Mouse (Mus musculus): ENCODE results near the gene Mrpl35.
A peak's percentile ranks its signal among the peaks of the same experiment; 100 is the strongest.

Gene Mrpl35

DNA sequence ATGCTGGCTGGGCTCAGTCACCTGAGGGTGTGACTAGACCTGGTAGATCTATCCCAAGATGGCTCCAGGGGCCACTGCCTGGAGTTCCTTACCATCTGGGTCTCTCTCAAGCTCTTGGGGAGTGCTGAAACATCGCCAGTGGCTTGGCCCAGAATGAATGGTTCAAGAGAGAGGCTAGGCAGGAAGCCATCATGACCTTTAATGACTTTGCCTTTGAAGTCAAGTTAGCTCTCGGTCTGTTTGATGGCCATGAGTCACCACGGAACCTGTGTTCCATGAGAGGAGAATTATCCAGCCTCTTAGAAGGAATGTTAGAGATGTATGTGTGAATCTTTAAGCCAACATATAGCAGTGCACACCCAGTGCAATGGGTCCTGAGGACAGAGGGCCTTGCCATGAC, 27.4 kb downstream of the Mrpl35 start:
- DNase-seq (ENCODE audit: low spot score): no peak

DNA sequence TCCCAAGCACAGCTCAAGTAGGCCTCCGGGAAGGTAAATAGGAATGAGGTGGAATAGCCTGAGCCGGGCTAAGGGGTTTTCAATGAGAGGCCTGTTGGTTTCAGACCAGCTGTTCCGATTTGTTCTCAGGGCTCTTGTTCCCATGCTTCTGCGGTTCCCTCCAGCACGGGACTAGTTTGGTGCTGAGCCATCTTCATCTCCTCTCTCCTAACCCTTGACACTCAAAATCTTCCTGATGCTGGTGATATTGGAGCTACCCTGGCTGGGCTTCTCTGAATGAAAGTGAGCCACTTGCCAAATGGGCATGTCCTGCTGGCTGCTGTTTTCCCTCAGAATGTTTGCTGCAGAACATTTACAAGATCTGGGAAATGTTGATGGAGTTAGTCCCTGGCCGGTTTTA, 35.0 kb downstream of the Mrpl35 start:
- no peak for DNase-seq (ENCODE audit: low spot score)

GRCm38 (mm10) chr6:71788348-71788747, 38.4 kb downstream of the Mrpl35 start:
- DNase-seq (ENCODE audit: low spot score): no peak

- no peak for DNase-seq (ENCODE audit: low spot score)
Measured at GRCm38 (mm10) chr6:71783165-71783564, 43.6 kb downstream of the Mrpl35 start.

- no peak for DNase-seq (ENCODE audit: low spot score)
Measured at GRCm38 (mm10) chr6:71780431-71780830, 46.3 kb downstream of the Mrpl35 start.

GRCm38 (mm10) chr6:71779831-71780230, 46.9 kb downstream of the Mrpl35 start:
- no peak for DNase-seq (ENCODE audit: low spot score)

GRCm38 (mm10) chr6:71778016-71778415, 48.8 kb downstream of the Mrpl35 start:
- no peak for DNase-seq (ENCODE audit: low spot score)

- peak; percentile 18 for DNase-seq (ENCODE audit: low spot score)
Measured at GRCm38 (mm10) chr6:71772636-71773208, 54.0 kb downstream of the Mrpl35 start.

- DNase-seq (ENCODE audit: low spot score): no peak
Measured at GRCm38 (mm10) chr6:71772156-71772555, 54.6 kb downstream of the Mrpl35 start.

- DNase-seq (ENCODE audit: low spot score): no peak
Measured at GRCm38 (mm10) chr6:71771282-71771681, 55.5 kb downstream of the Mrpl35 start.

- DNase-seq (ENCODE audit: low spot score): no peak
Measured at GRCm38 (mm10) chr6:71770856-71771255, 55.9 kb downstream of the Mrpl35 start.

GRCm38 (mm10) chr6:71769901-71770690, 56.7 kb downstream of the Mrpl35 start:
- no peak for DNase-seq (ENCODE audit: low spot score)

DNA sequence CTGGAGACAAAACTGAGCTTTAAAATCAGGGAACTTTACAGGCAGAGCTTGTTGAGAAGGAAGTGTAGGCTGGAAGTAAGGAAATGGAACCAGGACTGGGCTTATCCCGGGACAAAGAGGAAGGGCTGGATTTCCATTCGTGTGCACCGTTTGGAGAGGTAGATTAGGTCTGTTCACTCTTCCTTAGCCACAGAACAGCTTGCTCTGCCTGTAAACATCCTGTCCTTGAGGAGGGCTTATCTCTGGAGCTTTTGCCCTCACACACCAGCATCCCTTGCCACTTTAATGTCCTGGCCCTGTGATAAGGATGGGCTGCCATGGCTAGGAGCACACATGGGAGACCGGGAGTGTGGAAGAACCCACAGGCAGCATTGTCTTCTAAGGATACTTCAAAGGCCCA, 59.0 kb downstream of the Mrpl35 start:
- DNase-seq (ENCODE audit: low spot score): no peak
